Mouse (Mus musculus): ENCODE data around the gene Pxk. TPM values are rescaled to one million over a fixed set of nuclear protein-coding genes. Genes with fewer than 3 reads are reported as not detected.

The Pxk gene
- 10 to 100 TPM; 47.6 to 54.0 TPM for total RNA-seq (2023)

GRCm38 (mm10) chr14:8097978-8098686, at the start of gene Pxk:
TSS of gene Pxk (plus strand) at chr14:8098211.

DNA sequence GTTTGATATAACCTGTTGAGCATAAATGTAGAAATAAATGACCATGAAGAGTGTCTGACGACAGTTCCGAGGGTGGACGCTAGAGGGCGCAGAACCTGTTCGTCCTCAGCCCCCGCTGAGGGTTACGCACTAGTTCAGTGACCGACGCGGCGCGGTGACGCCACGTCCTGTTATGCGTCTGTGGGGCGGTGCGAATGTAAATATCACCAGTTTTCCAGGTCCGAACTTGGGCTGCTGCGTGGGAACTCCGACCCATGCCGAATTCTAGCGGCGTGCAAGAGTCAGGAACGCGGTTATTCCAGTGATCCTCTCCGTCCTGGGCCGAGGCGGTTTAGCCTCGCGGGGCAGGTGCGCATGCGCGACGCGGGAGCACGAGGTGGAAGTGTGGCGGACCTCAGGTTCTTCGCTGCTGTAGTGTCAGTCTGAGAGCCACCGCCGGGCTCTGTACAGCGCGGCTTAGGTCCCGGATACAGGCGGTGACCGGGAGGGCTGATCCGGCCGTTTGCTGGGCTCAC, 17.8 kb upstream of the Pxk start, which contains the start of gene Rpp14:
Rpp14 (plus strand) TSS at position 203 of the 515 bp plus-strand sequence.

DNA sequence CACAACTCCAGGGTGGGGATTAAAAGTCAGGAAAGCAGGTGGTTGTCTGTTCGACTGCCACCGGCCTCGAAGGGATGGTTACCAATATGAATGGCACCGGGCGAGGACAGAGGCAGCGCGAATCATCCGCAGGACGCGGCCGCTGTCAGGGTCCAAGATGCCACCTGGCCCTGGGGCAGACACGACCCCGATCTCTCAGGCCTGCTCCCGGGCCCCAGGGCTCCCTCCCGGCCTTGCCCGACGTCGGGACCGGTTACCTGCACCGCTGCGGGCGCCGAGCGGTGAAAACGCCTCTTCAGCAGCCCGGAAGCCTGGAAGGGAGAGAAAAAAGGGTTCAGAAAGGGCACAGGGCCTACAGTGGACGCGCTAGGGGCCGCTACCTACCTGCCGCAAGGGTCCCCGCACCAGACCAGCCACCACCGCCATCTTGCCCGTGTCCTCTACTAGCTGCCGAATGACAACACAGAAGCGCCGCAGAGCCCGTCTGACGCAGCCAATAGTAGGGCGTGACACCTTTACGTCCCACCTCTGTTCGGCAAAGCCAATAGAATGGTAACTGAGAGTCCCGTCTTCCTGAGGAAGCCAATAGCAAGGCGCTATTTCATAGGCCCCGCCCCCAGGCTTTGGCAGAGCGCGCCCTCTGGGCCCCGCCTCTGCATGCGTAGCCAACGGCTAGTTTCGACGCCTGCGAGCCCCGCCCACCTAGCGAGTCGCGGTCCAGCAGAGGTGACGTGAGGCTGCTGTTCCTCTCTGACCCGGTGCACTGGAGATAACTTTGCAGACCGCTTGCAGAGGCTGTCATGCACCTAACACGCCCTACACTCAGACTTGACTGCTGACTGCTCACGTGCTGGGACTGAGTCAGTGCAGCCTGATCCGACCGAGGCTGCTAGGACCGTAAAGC, 74.7 kb downstream of the Pxk start, which contains the start of gene Pdhb:
Pdhb (minus strand) TSS at position 519 of the 904 bp plus-strand sequence.

GRCm38 (mm10) chr14:8213803-8214224, 115.8 kb downstream of the Pxk start, which contains the start of gene Kctd6:
TSS of gene Kctd6 (plus strand) at chr14:8214140.

Other genes starting within 250 kb of the Pxk start
- not detected for gene Gm45521, start 140.9 kb upstream of the Pxk start, total RNA-seq (2023)
- gene Dnase1l3, start 103.6 kb upstream of the Pxk start, total RNA-seq (2023): under 1 TPM; 0.15 to 0.42 TPM
- gene Abhd6, start 95.3 kb upstream of the Pxk start, total RNA-seq (2023): under 1 TPM; 0.39 to 0.68 TPM
- 10 to 100 TPM in 1 of 2 experiments, 1 to 10 TPM in 1; 6.3 to 10.4 TPM for gene Rpp14, start 17.8 kb upstream of the Pxk start, total RNA-seq (2023)
- 10 to 100 TPM; 76.0 to 76.6 TPM for gene Pdhb, start 74.8 kb downstream of the Pxk start, total RNA-seq (2023)
- 1 to 10 TPM; 5.6 to 6.5 TPM for gene Kctd6, start 115.9 kb downstream of the Pxk start, total RNA-seq (2023)
- under 1 TPM; 0.71 to 0.77 TPM for gene Acox2, start 161.1 kb downstream of the Pxk start, total RNA-seq (2023)
- not detected for gene Fam107a, start 219.8 kb downstream of the Pxk start, total RNA-seq (2023)